Mouse (Mus musculus): ENCODE results near the gene S100a10. TPM values are rescaled to one million over a fixed set of nuclear protein-coding genes. Genes with fewer than 3 reads are reported as not detected.
A peak's percentile ranks its signal among the peaks of the same experiment; 100 is the strongest.

S100a10 gene
- polyA plus RNA-seq, 1 experiment from 2014 or later = 407 TPM

DNA sequence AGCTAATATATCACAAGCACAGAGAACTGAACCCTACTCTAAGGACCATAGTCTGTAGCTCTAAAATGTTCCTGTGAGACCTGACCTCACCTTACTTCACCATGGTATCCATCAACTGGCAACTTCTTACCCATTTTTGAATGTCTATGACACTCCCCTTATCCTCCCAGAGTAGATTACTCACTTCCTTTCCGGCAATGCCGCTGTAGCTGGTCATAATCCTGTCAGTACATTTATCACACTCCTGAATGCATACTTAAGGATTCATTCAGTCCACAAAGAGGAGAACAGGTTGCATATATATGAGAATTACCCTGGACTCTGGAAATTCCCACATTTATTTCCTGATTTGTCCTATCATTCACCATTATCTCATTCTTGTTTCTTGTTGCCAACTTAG is 37.5 kb upstream of the S100a10 start:
- 35% methylated on average over 2 of the region's 2 CpGs for WGBS
- Histone ChIP-seq H3K9me3 (ENCODE audit: control insufficient read depth, low read length) (no peaks in the 10 kb centered on the region), H3K4me2 (replicated peaks; ENCODE audit: low read depth, low read length) (no peak overlapping the region), H3K27ac (ENCODE audit: low read depth, low read length) (no peak overlapping the region), H3K4me3 (ENCODE audit: low read length) (no peak overlapping the region), H3K9ac (ENCODE audit: low read depth, low read length) (no peak overlapping the region), H3K27me3 (ENCODE audit: control insufficient read depth, insufficient read depth, low read length) (no peaks in the 10 kb centered on the region), H3K36me3 (ENCODE audit: control insufficient read depth, insufficient read depth, low read length) (no peaks in the 10 kb centered on the region), H3K4me1 (ENCODE audit: control insufficient read depth, insufficient read depth, low read length) (peaks cover 8% of the 10 kb centered on the region)
- no peak for ATAC-seq (ENCODE audit: low FRiP score, low TSS enrichment)

DNA sequence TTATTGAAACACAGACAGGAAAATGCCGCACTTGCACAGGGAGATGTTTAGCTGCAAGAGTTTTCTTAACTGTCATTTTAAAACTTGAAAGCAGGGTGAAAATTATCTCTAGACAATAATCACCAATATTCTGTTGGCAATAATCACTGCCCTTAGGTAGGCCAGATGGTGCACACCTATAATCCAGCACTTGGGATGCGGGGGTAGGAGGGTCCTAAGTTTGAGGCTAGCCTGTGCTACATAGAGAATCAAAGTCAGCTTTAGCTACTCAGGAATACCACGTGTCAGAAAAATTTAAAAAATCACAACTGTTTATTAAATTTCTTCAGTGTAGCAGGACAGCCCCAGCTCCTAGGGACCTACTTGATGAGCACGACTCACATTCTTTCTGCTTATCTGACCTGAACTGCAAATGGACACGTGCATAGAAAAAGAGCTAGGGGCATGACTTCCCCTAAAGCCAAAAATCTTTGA is 35.0 kb upstream of the S100a10 start:
- 53% methylated on average over 5 of the region's 5 CpGs for WGBS
- Histone ChIP-seq H3K9me3 (ENCODE audit: control insufficient read depth, low read length) (no peaks in the 10 kb centered on the region), H3K9ac (ENCODE audit: low read depth, low read length) (peak overlapping the region; percentile 78; the same call in 1 of the 2 replicates), H3K27ac (ENCODE audit: low read depth, low read length) (peak overlapping the region; percentile 91; the same call in 1 of the 2 replicates), H3K4me3 (ENCODE audit: low read length) (peak overlapping the region; percentile 77; the same call in 1 of the 2 replicates), H3K4me2 (replicated peaks; ENCODE audit: low read depth, low read length) (peak overlapping the region; percentile 53), H3K27me3 (ENCODE audit: control insufficient read depth, insufficient read depth, low read length) (no peaks in the 10 kb centered on the region), H3K36me3 (ENCODE audit: control insufficient read depth, insufficient read depth, low read length) (peaks cover 8% of the 10 kb centered on the region; the same call in 1 of the 2 replicates), H3K4me1 (ENCODE audit: control insufficient read depth, insufficient read depth, low read length) (peaks cover 8% of the 10 kb centered on the region)
- peak; percentile 26 for ATAC-seq (ENCODE audit: low FRiP score, low TSS enrichment)

DNA sequence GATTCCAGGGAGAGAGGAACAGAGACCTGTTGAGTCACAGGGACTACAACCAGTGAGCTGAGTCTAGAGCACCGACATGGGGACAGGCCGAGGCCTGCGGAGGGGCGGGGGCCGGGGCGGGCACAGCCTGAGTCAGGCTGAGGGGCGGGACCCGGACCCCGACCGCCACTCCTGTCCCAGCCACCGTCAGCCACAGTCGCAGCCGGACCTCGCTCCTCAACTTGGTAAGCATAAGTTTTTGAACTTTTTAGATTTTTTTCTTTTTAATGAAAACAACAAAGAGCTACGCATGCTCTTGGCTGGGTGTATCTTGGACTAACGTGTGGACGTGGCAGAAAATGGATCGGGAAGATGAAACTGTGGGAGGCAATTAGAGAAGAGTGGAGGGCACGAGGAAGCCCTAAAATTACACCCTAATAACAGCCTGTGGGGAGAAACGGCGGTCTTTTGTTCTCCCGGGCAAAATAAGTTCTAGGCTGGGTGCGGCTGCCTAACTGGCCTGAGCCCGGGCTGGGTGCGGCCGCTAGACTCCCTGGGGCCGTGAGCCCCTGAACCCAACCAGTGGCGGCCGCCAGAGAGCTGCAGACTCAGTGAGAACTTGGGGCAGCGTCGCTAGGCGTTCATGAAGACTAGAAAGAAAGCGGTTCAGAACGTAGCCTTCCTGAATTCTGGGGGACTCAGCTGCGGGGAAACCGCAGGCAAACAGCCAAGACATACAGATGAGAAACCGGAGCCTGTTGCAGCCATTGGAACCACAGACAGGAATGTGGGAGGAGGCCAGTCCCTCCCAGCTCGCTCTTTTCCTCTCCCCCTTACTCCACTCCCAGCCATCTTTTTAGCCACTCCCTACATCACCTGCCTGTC is 34.3 kb upstream of the S100a10 start, which contains the start of gene S100a11:
Gene S100a11 (plus strand): TSS at position 159 of the 864 bp plus-strand sequence.
- Histone ChIP-seq H3K9me3 (ENCODE audit: control insufficient read depth, low read length) (no peaks in the 10 kb centered on the region), H3K4me2 (replicated peaks; ENCODE audit: low read depth, low read length) (peak within 1 kb of the TSS; percentile 53), H3K9ac (ENCODE audit: low read depth, low read length) (peak within 1 kb of the TSS; percentile 78), H3K4me1 (ENCODE audit: control insufficient read depth, insufficient read depth, low read length) (peaks cover 8% of the 10 kb centered on the region), H3K36me3 (ENCODE audit: control insufficient read depth, insufficient read depth, low read length) (peaks cover 9% of the 10 kb centered on the region), H3K27ac (ENCODE audit: low read depth, low read length) (peak within 1 kb of the TSS; percentile 91), H3K4me3 (ENCODE audit: low read length) (peak within 1 kb of the TSS; percentile 77), H3K27me3 (ENCODE audit: control insufficient read depth, insufficient read depth, low read length) (no peaks in the 10 kb centered on the region)
- 0% methylated on average over 38 of the region's 38 CpGs for WGBS
- peak; percentile 97 for ATAC-seq (ENCODE audit: low FRiP score, low TSS enrichment)

DNA sequence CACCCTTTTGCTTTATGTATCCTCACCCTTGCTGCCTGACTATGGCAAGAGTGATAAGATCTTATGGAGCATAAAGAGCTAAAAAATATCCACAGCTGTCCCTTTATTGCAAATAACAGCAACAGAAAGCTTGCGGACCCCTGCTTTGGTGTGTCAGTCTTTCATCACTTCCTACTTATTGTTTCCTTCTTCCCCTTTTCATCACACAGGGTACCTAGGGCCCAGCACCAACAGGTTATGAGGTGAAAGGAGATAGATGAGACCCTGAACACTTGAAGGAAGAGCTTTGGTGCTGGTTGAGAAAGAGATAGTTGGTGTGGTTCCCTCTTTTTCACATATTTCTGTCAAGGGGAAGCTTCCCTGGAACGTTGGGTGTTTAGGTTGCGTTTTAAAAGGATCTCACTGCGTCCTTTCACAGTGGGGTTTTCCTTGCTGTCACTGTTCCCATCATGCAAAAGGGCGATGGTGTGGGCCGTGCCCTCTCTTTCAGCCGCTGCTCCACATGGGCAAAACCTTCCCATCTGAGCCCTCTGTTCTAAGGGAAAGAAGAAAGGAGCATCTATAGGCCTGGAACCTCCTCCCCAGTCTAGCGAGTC is 33.3 kb upstream of the S100a10 start:
- Histone ChIP-seq H3K4me1 (ENCODE audit: control insufficient read depth, insufficient read depth, low read length) (peaks cover 8% of the 10 kb centered on the region), H3K9me3 (ENCODE audit: control insufficient read depth, low read length) (no peaks in the 10 kb centered on the region), H3K9ac (ENCODE audit: low read depth, low read length) (peak overlapping the region; percentile 78; the same call in 1 of the 2 replicates), H3K27me3 (ENCODE audit: control insufficient read depth, insufficient read depth, low read length) (no peaks in the 10 kb centered on the region), H3K4me3 (ENCODE audit: low read length) (peak overlapping the region; percentile 77), H3K27ac (ENCODE audit: low read depth, low read length) (peak overlapping the region; percentile 91; the same call in 1 of the 2 replicates), H3K4me2 (replicated peaks; ENCODE audit: low read depth, low read length) (peak overlapping the region; percentile 53), H3K36me3 (ENCODE audit: control insufficient read depth, insufficient read depth, low read length) (peaks cover 19% of the 10 kb centered on the region)
- no peak for ATAC-seq (ENCODE audit: low FRiP score, low TSS enrichment)
- 77% methylated on average over 8 of the region's 8 CpGs for WGBS

DNA sequence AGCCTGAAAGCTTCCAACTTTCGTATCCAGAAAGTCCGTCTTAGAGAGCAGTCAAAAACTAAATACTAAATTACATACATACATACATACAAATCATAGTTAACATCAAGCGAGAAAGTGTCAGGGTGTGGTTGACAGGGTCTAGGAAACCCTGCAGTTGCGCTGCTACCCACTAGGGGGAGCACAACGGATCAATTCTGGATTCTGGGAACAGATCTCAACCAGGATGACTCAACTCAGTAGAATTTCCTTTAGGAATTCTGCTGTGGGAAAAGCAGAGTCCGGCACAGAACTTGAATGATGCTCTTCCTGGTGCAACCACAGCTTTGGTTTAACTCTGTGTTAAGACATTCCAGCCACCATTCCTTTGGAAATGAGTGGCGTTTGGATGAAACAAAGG is 32.3 kb upstream of the S100a10 start:
- peaks cover 8% of the 10 kb centered on the region for H3K4me1 ChIP-seq (ENCODE audit: control insufficient read depth, insufficient read depth, low read length)
- H3K36me3 ChIP-seq (ENCODE audit: control insufficient read depth, insufficient read depth, low read length) = peaks cover 27% of the 10 kb centered on the region
- no peak overlapping the region for H3K27ac ChIP-seq (ENCODE audit: low read depth, low read length)
- no peak overlapping the region for H3K4me3 ChIP-seq (ENCODE audit: low read length)
- 48% methylated on average over 7 of the region's 7 CpGs for WGBS
- ATAC-seq (ENCODE audit: low FRiP score, low TSS enrichment) = no peak
- no peaks in the 10 kb centered on the region for H3K27me3 ChIP-seq (ENCODE audit: control insufficient read depth, insufficient read depth, low read length)
- H3K4me2 ChIP-seq (replicated peaks; ENCODE audit: low read depth, low read length) = no peak overlapping the region; the same call in 1 of the 2 replicates
- no peaks in the 10 kb centered on the region for H3K9me3 ChIP-seq (ENCODE audit: control insufficient read depth, low read length)
- H3K9ac ChIP-seq (ENCODE audit: low read depth, low read length) = no peak overlapping the region

DNA sequence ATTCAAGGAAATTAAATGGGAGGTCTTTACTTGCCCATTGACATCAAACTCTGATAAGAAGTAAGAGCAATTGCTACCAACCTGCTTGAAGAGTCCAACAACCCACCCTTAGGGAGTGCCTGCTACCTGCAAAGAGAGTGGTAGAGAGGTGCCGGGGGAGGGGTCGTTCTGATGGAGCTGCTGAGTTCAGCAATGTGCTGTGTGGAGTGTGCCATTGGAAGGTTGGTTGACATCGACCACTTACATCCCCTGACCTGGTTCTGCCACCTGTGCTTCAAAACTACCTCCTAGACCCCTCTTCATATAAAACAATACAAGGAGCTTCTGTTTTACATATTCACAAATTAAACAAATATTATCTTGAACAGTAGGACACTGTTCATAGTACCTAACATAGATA is 27.6 kb upstream of the S100a10 start:
- Histone ChIP-seq H3K27me3 (ENCODE audit: control insufficient read depth, insufficient read depth, low read length) (no peaks in the 10 kb centered on the region), H3K36me3 (ENCODE audit: control insufficient read depth, insufficient read depth, low read length) (peaks cover 27% of the 10 kb centered on the region), H3K4me2 (replicated peaks; ENCODE audit: low read depth, low read length) (no peak overlapping the region), H3K4me3 (ENCODE audit: low read length) (no peak overlapping the region), H3K9me3 (ENCODE audit: control insufficient read depth, low read length) (no peaks in the 10 kb centered on the region), H3K27ac (ENCODE audit: low read depth, low read length) (no peak overlapping the region), H3K9ac (ENCODE audit: low read depth, low read length) (no peak overlapping the region), H3K4me1 (ENCODE audit: control insufficient read depth, insufficient read depth, low read length) (no peaks in the 10 kb centered on the region)
- 80% methylated on average over 3 of the region's 3 CpGs for WGBS
- no peak for ATAC-seq (ENCODE audit: low FRiP score, low TSS enrichment)

DNA sequence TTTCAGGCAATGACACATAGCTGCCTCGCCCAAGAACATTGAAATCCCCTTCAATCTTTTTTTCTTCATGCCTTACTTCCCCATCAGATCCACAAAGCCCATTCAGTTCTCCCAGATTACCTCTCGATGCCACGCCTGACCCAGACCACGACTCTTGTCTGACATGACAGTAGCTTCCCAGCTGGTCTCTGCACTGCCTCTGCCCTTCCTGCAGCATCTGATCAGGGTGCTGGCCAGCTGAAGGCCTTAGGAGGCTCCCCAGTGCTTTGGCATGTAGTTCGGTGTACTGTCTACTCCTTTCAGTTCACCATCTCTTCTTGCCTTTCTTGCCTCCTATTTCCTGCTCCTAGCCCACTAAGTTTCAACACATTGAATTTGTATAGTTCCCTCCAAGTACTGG is 26.1 kb upstream of the S100a10 start:
- WGBS = 90% methylated on average over 5 of the region's 5 CpGs
- H3K4me2 ChIP-seq (replicated peaks; ENCODE audit: low read depth, low read length) = no peak overlapping the region
- H3K9me3 ChIP-seq (ENCODE audit: control insufficient read depth, low read length) = peaks cover 3% of the 10 kb centered on the region; the same call in 1 of the 2 replicates
- H3K4me1 ChIP-seq (ENCODE audit: control insufficient read depth, insufficient read depth, low read length) = no peaks in the 10 kb centered on the region
- H3K9ac ChIP-seq (ENCODE audit: low read depth, low read length) = no peak overlapping the region
- H3K27ac ChIP-seq (ENCODE audit: low read depth, low read length) = no peak overlapping the region
- no peaks in the 10 kb centered on the region for H3K27me3 ChIP-seq (ENCODE audit: control insufficient read depth, insufficient read depth, low read length)
- H3K4me3 ChIP-seq (ENCODE audit: low read length) = no peak overlapping the region
- peaks cover 27% of the 10 kb centered on the region for H3K36me3 ChIP-seq (ENCODE audit: control insufficient read depth, insufficient read depth, low read length)
- no peak for ATAC-seq (ENCODE audit: low FRiP score, low TSS enrichment)

DNA sequence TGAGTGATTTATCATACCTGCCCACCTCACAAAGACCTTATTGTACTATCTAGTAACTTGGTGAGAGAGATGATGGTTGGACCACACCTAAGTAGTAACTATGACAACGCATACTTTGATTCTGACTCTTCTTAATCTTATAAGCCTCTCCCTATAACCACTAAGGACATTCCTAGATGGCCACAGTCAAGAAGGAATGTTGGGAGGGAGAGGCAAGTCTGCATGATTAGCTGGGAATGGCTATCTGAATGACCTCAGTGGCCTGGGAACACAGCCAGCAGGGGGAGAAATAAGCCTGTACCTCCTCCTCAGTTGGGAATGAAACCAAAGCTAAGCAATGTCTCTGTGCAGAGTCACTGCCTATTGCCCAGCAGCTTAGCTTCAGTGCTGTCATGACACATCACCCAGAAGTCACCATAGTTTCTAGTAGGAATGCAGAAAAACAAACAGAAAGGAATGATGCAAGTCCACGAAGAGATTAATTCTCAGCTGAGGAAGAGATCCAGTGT is 17.8 kb upstream of the S100a10 start:
- 58% methylated on average over 2 of the region's 2 CpGs for WGBS

More for the DNA sequence above, 17.8 kb upstream of the S100a10 start:
- no peaks in the 10 kb centered on the region for H3K4me1 ChIP-seq (ENCODE audit: control insufficient read depth, insufficient read depth, low read length)
- H3K9ac ChIP-seq (ENCODE audit: low read depth, low read length) = no peak overlapping the region
- H3K27ac ChIP-seq (ENCODE audit: low read depth, low read length) = no peak overlapping the region
- H3K4me3 ChIP-seq (ENCODE audit: low read length) = no peak overlapping the region
- ATAC-seq (ENCODE audit: low FRiP score, low TSS enrichment) = peak; percentile 62; the same call in 1 of the 2 replicates
- peaks cover 3% of the 10 kb centered on the region; the same call in 1 of the 2 replicates for H3K9me3 ChIP-seq (ENCODE audit: control insufficient read depth, low read length)
- no peak overlapping the region for H3K4me2 ChIP-seq (replicated peaks; ENCODE audit: low read depth, low read length)
- no peaks in the 10 kb centered on the region for H3K27me3 ChIP-seq (ENCODE audit: control insufficient read depth, insufficient read depth, low read length)
- no peaks in the 10 kb centered on the region for H3K36me3 ChIP-seq (ENCODE audit: control insufficient read depth, insufficient read depth, low read length)
